Mouse (Mus musculus): ENCODE results near the gene Fbxo47. TPM values are rescaled to one million over a fixed set of nuclear protein-coding genes. Genes with fewer than 3 reads are reported as not detected.
"Not testable (repeated sequence)": the region's sequence is repeated elsewhere in the genome, so short reads cannot be mapped to it uniquely, and the experiment has no call there.

Fbxo47 gene
- polyA plus RNA-seq, 1 experiment from 2014 or later: 0.60 TPM

DNA sequence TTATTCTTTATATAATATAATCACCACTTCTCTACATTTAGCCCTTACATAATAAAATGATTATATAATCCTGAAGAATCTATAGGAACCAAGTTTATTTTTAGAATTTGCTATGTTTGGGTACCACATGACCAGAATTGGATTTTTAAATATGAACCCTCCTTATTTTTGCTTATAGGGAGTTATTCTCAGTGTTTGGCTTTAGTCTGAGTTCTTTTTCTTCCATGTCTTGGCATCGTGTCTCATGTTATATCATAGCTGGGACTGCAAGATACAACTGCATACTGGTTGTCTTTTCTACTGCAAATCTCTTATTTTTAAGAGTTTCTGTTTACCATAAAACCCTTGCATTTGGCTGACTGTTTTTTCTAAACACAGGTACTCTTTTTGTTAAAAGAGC lies 9.6 kb downstream of the Fbxo47 start:
- Histone ChIP-seq H3K27me3 (no peaks in the 10 kb centered on the region), H3K9ac (no peak overlapping the region), H3K4me1 (replicated peaks) (no peaks in the 10 kb centered on the region), H3K27ac (replicated peaks) (no peak overlapping the region), H3K4me2 (no peak overlapping the region), H3K9me3 (no peaks in the 10 kb centered on the region), H3K4me3 (no peak overlapping the region), H3K36me3 (no peaks in the 10 kb centered on the region)
- no peak for ATAC-seq (ENCODE audit: low FRiP score, low read depth)
- 95% methylated on average over 1 of the region's 1 CpGs for WGBS

DNA sequence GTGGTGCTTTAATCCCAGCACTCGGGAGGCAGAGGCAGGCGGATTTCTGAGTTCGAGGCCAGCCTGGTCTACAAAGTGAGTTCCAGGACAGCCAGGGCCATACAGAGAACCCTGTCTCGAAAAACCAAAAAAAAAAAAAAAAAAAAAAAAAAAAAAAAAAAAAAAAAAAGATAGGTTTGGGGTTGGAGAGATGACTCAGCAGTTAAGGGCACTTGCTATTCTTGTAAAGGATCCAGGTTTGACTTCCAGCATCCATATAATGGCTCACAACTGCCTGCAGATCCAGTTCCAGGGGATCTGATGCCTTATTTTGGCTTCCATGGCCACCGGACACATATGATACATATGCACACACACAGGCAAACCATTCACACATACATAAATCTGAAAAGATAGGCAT lies 11.6 kb downstream of the Fbxo47 start:
- not testable (repeated sequence) for ATAC-seq (ENCODE audit: low FRiP score, low read depth); H3K4me3 ChIP-seq

DNA sequence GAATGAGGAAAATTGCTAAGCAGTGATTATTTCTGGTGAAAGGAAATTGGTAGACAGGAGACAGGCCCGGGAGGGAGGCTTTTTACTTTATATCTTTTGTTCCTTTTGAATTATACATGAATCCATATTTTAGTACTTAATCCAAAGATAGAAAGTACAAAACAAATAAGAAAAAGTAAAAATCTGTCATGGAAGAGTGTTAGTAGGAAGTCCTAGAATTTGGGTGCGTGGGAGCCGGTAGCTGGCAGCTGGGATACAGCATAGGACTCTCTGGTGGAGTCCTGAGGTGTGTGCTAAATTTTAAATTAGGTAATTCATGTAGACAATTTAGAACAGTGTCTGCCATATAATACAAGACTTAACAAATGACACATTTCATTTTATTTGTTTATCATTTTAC lies 16.4 kb downstream of the Fbxo47 start:
- H3K27me3 ChIP-seq: no peaks in the 10 kb centered on the region
- WGBS: 94% methylated on average over 3 of the region's 3 CpGs
- no peaks in the 10 kb centered on the region for H3K36me3 ChIP-seq
- H3K4me1 ChIP-seq (replicated peaks): no peaks in the 10 kb centered on the region
- ATAC-seq (ENCODE audit: low FRiP score, low read depth): no peak
- no peak overlapping the region for H3K4me2 ChIP-seq
- H3K4me3 ChIP-seq: no peak overlapping the region
- no peak overlapping the region for H3K9ac ChIP-seq
- H3K9me3 ChIP-seq: no peaks in the 10 kb centered on the region
- no peak overlapping the region for H3K27ac ChIP-seq (replicated peaks)

More for the DNA sequence above, 11.6 kb downstream of the Fbxo47 start:
- not testable (repeated sequence) for H3K4me1 ChIP-seq (replicated peaks); H3K4me2 ChIP-seq; H3K9me3 ChIP-seq; H3K27ac ChIP-seq (replicated peaks); H3K9ac ChIP-seq; H3K36me3 ChIP-seq; H3K27me3 ChIP-seq
- WGBS: 91% methylated on average over 5 of the region's 5 CpGs

DNA sequence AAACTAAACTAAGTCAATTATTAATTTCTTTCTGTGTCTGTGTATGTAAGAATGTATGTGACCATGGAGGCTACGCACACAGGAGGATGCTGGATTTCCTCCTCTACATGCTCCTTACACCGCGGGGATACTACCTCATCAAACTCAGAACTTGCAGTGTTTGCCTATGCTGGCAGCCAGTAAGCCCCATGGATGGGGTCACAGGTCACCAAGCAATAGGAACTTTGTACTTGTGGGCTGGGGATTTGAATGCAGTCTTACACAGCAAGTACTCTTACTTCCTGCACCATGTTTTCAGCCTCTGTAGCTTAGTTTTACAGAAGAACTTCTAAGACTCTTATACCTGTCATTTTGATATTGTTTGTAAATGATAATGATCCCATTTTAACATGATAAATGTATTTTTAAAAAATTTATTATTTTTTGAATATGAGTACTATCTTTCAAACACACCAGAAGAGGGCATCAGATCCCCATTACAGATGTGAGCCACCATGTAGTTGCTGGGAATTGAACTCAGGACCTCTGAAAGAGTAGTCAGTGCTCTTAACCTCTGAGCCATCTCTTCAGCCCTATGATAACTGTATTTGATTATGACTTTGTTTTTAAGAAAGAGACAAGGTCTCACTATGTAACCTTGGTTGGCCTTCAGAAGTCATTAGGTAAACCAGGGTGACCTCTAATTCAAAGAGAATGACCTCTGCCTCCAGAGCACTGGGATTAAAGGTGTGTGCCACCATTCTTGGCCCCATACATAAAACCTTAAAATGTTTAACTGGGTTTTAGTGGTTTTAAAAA lies 17.7 kb downstream of the Fbxo47 start:
- WGBS: 93% methylated on average over 3 of the region's 3 CpGs
- Histone ChIP-seq H3K9me3 (no peaks in the 10 kb centered on the region), H3K4me3 (no peak overlapping the region), H3K36me3 (no peaks in the 10 kb centered on the region), H3K9ac (no peak overlapping the region), H3K4me2 (no peak overlapping the region), H3K27ac (replicated peaks) (no peak overlapping the region), H3K27me3 (no peaks in the 10 kb centered on the region), H3K4me1 (replicated peaks) (no peaks in the 10 kb centered on the region)
- ATAC-seq (ENCODE audit: low FRiP score, low read depth): no peak

DNA sequence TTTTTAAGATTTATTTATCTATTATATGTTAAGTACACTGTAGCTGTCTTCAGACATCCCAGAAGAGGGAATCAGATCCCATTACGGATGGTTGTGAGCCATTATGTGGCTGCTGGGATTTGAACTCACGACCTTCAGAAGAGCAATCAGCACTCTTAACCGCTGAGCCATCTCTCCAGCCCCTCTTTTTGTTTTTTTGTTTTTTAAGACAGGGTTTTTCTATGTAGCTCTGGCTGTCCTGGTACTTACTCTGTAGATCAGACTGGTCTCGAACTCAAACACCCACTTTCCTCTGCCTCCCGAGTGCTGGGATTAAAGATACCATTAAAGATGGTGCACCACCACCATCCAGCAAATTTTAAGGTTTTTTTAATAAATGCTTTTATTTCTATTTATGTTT lies 18.5 kb downstream of the Fbxo47 start:
- H3K4me1 ChIP-seq (replicated peaks): no peaks in the 10 kb centered on the region
- no peak for ATAC-seq (ENCODE audit: low FRiP score, low read depth)
- 89% methylated on average over 5 of the region's 5 CpGs for WGBS
- H3K36me3 ChIP-seq: no peaks in the 10 kb centered on the region
- no peak overlapping the region for H3K4me3 ChIP-seq
- H3K9ac ChIP-seq: no peak overlapping the region
- no peak overlapping the region for H3K27ac ChIP-seq (replicated peaks)
- no peak overlapping the region for H3K4me2 ChIP-seq
- no peaks in the 10 kb centered on the region for H3K27me3 ChIP-seq
- H3K9me3 ChIP-seq: no peaks in the 10 kb centered on the region

DNA sequence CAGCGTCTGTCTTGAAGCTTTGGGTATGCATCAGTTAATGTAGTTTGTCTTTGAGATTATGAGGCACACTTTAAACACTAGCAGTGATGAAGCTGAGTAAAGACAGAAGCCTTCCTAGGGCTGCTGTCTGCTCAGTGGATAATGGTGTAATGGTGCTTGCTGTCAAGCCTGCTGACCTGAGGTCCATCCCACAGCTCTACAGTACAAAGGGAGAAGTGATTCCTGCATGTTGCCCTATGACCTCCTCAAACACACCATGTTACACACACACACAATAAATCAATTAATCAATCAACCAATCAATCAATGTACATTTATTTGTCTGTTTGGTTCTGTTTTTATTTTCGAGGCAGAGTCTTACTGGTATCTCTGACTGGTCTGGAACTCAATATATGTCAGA lies 21.8 kb downstream of the Fbxo47 start:
- H3K27ac ChIP-seq (replicated peaks): no peak overlapping the region
- H3K27me3 ChIP-seq: no peaks in the 10 kb centered on the region
- H3K4me2 ChIP-seq: no peak overlapping the region
- no peaks in the 10 kb centered on the region for H3K4me1 ChIP-seq (replicated peaks)
- H3K9ac ChIP-seq: no peak overlapping the region
- H3K4me3 ChIP-seq: no peak overlapping the region
- 72% methylated on average over 2 of the region's 2 CpGs for WGBS
- no peak for ATAC-seq (ENCODE audit: low FRiP score, low read depth)
- H3K9me3 ChIP-seq: no peaks in the 10 kb centered on the region
- H3K36me3 ChIP-seq: no peaks in the 10 kb centered on the region

DNA sequence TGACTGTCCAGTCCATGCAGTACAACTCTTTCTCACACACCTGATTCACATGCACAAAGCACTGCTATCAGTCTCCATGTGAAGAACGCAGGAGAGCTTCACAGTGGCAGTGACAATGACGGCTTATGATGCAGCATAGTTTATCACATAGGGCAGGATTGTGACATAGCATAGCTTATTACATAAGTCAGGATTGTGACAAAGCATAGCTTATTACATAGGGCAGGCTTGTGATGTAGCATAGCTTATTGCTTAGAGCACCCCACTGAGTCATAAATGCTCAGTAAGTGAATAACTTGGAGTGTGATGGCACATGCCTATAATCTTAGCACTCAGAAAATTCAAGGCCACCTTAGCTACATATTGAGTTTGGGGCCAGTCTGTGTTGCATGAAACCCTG lies 28.5 kb downstream of the Fbxo47 start:
- no peaks in the 10 kb centered on the region for H3K27me3 ChIP-seq
- H3K4me1 ChIP-seq (replicated peaks): no peaks in the 10 kb centered on the region
- no peak overlapping the region for H3K4me3 ChIP-seq
- WGBS: 86% methylated on average over 2 of the region's 2 CpGs
- ATAC-seq (ENCODE audit: low FRiP score, low read depth): no peak
- H3K27ac ChIP-seq (replicated peaks): no peak overlapping the region
- H3K4me2 ChIP-seq: no peak overlapping the region
- H3K9me3 ChIP-seq: no peaks in the 10 kb centered on the region
- H3K36me3 ChIP-seq: no peaks in the 10 kb centered on the region
- H3K9ac ChIP-seq: no peak overlapping the region

DNA sequence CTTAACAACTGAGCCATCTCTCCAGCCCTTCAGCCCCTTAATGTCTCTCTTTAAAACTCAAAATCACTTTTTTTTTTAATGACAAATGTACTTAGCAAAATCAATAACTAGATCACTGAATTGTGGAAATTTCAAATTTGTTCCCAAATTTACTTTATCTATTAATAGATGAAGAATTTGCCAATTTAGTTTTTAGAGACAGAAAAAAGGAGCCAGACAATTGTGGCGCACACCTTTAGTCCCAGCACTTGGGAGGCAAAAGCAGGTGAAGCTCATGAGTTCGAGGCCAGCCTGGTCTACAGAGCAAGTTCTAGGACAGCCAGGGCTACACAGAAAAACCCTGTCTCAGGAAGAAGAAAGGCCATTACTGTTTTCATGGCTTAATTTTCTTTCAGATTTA lies 32.4 kb downstream of the Fbxo47 start:
- H3K4me3 ChIP-seq: no peak overlapping the region
- no peak for ATAC-seq (ENCODE audit: low FRiP score, low read depth)
- H3K9me3 ChIP-seq: no peaks in the 10 kb centered on the region
- no peak overlapping the region for H3K4me2 ChIP-seq
- H3K27me3 ChIP-seq: no peaks in the 10 kb centered on the region
- 97% methylated on average over 2 of the region's 2 CpGs for WGBS
- H3K9ac ChIP-seq: no peak overlapping the region
- H3K27ac ChIP-seq (replicated peaks): no peak overlapping the region
- no peaks in the 10 kb centered on the region for H3K36me3 ChIP-seq
- H3K4me1 ChIP-seq (replicated peaks): no peaks in the 10 kb centered on the region

DNA sequence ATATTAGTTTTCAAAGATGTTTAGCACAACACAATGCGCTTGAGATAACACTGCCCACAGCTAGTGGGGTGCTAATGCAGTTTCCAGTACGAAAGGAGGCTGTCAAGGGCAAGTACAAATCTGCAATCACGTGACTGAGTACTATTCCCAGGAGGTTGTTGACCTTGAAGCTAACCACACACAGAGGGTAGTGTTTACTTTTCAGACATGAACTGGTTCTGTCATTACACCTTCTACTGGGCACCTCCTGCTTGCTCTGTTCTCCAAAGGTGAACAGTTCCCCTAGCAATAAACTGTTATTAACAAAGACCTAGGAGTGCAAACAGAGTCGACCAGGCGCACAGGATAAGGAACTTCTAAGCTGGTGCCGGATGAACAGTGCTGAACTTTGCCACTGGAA lies 33.6 kb downstream of the Fbxo47 start:
- Histone ChIP-seq H3K4me1 (replicated peaks) (no peaks in the 10 kb centered on the region), H3K27me3 (no peaks in the 10 kb centered on the region), H3K9me3 (no peaks in the 10 kb centered on the region), H3K9ac (no peak overlapping the region), H3K36me3 (no peaks in the 10 kb centered on the region), H3K27ac (replicated peaks) (no peak overlapping the region), H3K4me2 (no peak overlapping the region), H3K4me3 (no peak overlapping the region)
- ATAC-seq (ENCODE audit: low FRiP score, low read depth): no peak
- WGBS: 74% methylated on average over 6 of the region's 6 CpGs

DNA sequence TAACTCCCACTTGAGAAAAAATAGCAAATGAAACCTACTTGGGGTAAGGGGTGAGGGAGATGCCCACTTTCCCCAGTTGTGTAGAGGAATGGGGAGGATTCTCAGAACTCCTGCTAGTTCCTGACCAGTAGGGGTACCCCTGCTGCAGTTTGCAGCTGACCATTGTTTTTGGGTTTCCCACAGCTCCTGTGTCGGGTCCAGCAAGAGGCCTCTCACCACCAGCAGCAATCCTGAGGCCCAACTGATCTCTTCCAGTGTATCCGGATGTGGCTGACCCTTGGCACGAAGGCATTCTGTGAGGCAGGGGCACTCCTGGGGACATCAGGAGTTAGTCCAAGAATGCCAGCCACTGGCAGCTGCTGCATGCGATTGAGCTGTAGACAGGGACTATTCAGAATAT lies 42.0 kb downstream of the Fbxo47 start:
- Histone ChIP-seq H3K27me3 (no peaks in the 10 kb centered on the region), H3K9ac (peak overlapping the region; percentile 68), H3K27ac (replicated peaks) (peak overlapping the region; percentile 92), H3K4me1 (replicated peaks) (peaks cover 17% of the 10 kb centered on the region), H3K4me3 (peak overlapping the region; percentile 48), H3K36me3 (peaks cover 9% of the 10 kb centered on the region), H3K4me2 (peak overlapping the region; percentile 55), H3K9me3 (no peaks in the 10 kb centered on the region)
- WGBS: 32% methylated on average over 4 of the region's 4 CpGs
- no peak for ATAC-seq (ENCODE audit: low FRiP score, low read depth)

DNA sequence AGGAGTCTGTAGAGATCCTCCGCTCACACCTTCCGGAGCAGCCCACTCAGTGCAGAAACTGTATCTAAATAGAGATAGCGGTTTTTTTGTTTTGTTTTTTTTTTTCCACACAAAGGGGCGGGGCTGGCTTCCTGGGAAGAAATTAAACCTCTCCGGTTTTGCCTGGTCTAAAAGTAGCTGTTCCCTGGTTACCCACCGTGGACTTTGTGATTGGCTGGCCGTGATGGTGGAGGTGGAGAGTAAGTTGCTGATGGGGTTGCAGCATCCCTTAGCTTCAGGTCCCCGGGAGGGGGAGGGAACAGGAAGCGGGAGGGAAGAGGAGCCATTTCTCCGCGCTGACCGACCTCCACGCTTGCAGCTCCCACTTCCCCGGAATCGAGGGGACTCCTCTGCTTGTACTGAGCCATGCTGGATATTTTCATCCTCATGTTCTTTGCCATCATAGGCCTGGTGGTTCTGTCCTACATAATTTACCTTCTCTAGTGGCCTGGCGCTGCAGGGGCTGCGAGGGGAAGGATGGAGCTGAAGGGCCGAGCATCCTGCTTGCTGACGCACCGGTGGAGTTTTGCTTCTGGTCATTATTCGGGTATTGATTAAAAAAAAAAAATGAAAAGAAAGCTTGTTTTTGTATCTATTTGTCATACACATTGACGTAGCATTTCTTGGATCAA lies 42.8 kb downstream of the Fbxo47 start:
- H3K27ac ChIP-seq (replicated peaks): peak overlapping the region; percentile 92
- peak overlapping the region; percentile 55 for H3K4me2 ChIP-seq
- peak overlapping the region; percentile 68 for H3K9ac ChIP-seq
- H3K9me3 ChIP-seq: no peaks in the 10 kb centered on the region
- peak overlapping the region; percentile 48 for H3K4me3 ChIP-seq
- H3K36me3 ChIP-seq: peaks cover 12% of the 10 kb centered on the region
- H3K4me1 ChIP-seq (replicated peaks): peaks cover 17% of the 10 kb centered on the region
- H3K27me3 ChIP-seq: no peaks in the 10 kb centered on the region
- ATAC-seq (ENCODE audit: low FRiP score, low read depth): peak; percentile 94
- WGBS: 3% methylated on average over 22 of the region's 22 CpGs

DNA sequence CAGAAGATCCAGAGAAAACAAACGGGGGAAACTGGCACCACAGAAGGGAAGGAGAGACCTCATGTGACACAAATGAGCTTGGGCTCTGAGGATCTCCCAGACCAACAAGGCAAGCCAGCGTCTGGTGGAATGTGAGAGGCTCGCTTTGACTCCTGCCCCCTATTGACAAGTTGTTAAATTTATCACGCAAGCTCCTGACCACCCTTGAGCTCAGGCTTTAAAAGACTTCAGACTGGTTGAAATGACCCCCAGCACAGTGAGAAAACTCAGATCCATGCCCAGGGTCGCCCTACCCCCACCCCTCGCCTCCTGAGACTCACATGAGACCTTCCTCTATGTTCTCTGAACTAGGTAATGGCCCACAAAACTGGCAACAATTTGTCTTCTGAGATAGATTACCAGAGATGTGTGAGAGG lies 43.4 kb downstream of the Fbxo47 start, which contains the start of gene B230217C12Rik:
Gene B230217C12Rik, plus strand, starts transcription at position 242 of the 416 bp plus-strand sequence.
- Histone ChIP-seq H3K4me2 (peak within 1 kb of the TSS; percentile 55), H3K27ac (replicated peaks) (peak within 1 kb of the TSS; percentile 92), H3K36me3 (peaks cover 17% of the 10 kb centered on the region), H3K4me3 (peak within 1 kb of the TSS; percentile 48), H3K9me3 (no peaks in the 10 kb centered on the region), H3K4me1 (replicated peaks) (peaks cover 17% of the 10 kb centered on the region), H3K27me3 (no peaks in the 10 kb centered on the region), H3K9ac (peak within 1 kb of the TSS; percentile 68)
- ATAC-seq (ENCODE audit: low FRiP score, low read depth): peak; percentile 70
- under 1% methylated on average over 6 of the region's 6 CpGs for WGBS
